Mouse (Mus musculus) cerebellum, adult 18-20 months (tissue): ENCODE measurements around the gene Hist2h3c2.
"Not testable (repeated sequence)": the region's sequence is repeated elsewhere in the genome, so short reads cannot be mapped to it uniquely, and the experiment has no call there.

Source experiments
- DNase-seq, 2 experiments: peaks; one replicate each; pipeline ENCODE4 v3.0.0; 2021

Gene Hist2h3c2

GRCm38 (mm10) chr3:96257190-96257589 lies 18.3 kb upstream of the Hist2h3c2 start:
- DNase-seq, result no peak

- no peak for DNase-seq
Observed at GRCm38 (mm10) chr3:96255926-96256593, 17.1 kb upstream of the Hist2h3c2 start.

- DNase-seq, result no peak
Observed at GRCm38 (mm10) chr3:96254683-96255355, 15.9 kb upstream of the Hist2h3c2 start.

- no peak for DNase-seq
Observed at GRCm38 (mm10) chr3:96251787-96252186, 12.9 kb upstream of the Hist2h3c2 start.

GRCm38 (mm10) chr3:96250890-96251289 lies 12.0 kb upstream of the Hist2h3c2 start:
- DNase-seq, result no peak

- no peak for DNase-seq
Observed at GRCm38 (mm10) chr3:96249034-96249345, 10.1 kb upstream of the Hist2h3c2 start.

GRCm38 (mm10) chr3:96248141-96249033 lies 9.5 kb upstream of the Hist2h3c2 start:
- DNase-seq, result no peak

- no peak for DNase-seq
Observed at GRCm38 (mm10) chr3:96247356-96248140, 8.6 kb upstream of the Hist2h3c2 start.

GRCm38 (mm10) chr3:96246427-96246856 lies 7.5 kb upstream of the Hist2h3c2 start, which contains the start of gene Hist2h3c1:
Gene Hist2h3c1 (plus strand): TSS chr3:96246685.
- not testable (repeated sequence) for DNase-seq

- not testable (repeated sequence) for DNase-seq
Observed at GRCm38 (mm10) chr3:96246018-96246417, 7.1 kb upstream of the Hist2h3c2 start.

GRCm38 (mm10) chr3:96245003-96245886 lies 6.3 kb upstream of the Hist2h3c2 start, which contains the start of gene Hist2h2aa1:
Gene Hist2h2aa1 (plus strand): TSS chr3:96245497.
- peak; percentile 82 to 89 for DNase-seq

- no peak for DNase-seq
Observed at GRCm38 (mm10) chr3:96243921-96244572, 5.1 kb upstream of the Hist2h3c2 start.

- DNase-seq, result no peak
Observed at GRCm38 (mm10) chr3:96240799-96241197, 1.9 kb upstream of the Hist2h3c2 start.

GRCm38 (mm10) chr3:96239949-96240798 lies 1.2 kb upstream of the Hist2h3c2 start, which contains the start of gene Hist2h2aa2:
Gene Hist2h2aa2 (minus strand): TSS chr3:96240276.
- DNase-seq, result peak; percentile 89 to 97

- no peak for DNase-seq
Observed at GRCm38 (mm10) chr3:96237904-96238511, 919 bp downstream of the Hist2h3c2 start.

GRCm38 (mm10) chr3:96237335-96237903 lies 1.5 kb downstream of the Hist2h3c2 start:
- no peak for DNase-seq

GRCm38 (mm10) chr3:96236834-96237334 lies 2.0 kb downstream of the Hist2h3c2 start:
- no peak for DNase-seq

GRCm38 (mm10) chr3:96235836-96236235 lies 3.1 kb downstream of the Hist2h3c2 start:
- no peak for DNase-seq

- no peak for DNase-seq
Observed at GRCm38 (mm10) chr3:96234914-96235313, 4.0 kb downstream of the Hist2h3c2 start.
